Mouse (Mus musculus) brain, embryonic 14.5 days (tissue): ENCODE data around the gene Ptprr.

Experiments
- CTCF ChIP-seq: fragments of 200-500 bp; IDR thresholded peaks from 2 replicates; pipeline ENCODE4 v1.5.1; 2012; ENCODE audit warnings: inconsistent platforms, mild to moderate bottlenecking, moderate library complexity, borderline replicate concordance; ENCODE audit not compliant: insufficient read depth, insufficient read length; ENCODE audit errors: extremely low read depth
- POLR2A ChIP-seq: fragments of 200-500 bp; IDR thresholded peaks from 2 replicates; pipeline ENCODE4 v1.6.1; 2012; ENCODE audit warnings: mild to moderate bottlenecking, inconsistent platforms, borderline replicate concordance; ENCODE audit not compliant: poor library complexity, insufficient read depth, insufficient read length, severe bottlenecking; ENCODE audit errors: extremely low read depth

- TF ChIP-seq CTCF (no peak), POLR2A (no peak)
These were observed 103.5 kb downstream of the Ptprr start for GRCm38 (mm10) chr10:116121463-116121862.
